Mouse (Mus musculus) lung, postnatal 4 days (tissue): Measurements from ENCODE around the gene Gm20850.
"Not testable (repeated sequence)": the region's sequence is repeated elsewhere in the genome, so short reads cannot be mapped to it uniquely, and the experiment has no call there.

Experiments used
- DNase-seq, 2 experiments: peaks; one replicate each; pipeline ENCODE4 v3.0.0; 2021

Gm20850 gene

DNA sequence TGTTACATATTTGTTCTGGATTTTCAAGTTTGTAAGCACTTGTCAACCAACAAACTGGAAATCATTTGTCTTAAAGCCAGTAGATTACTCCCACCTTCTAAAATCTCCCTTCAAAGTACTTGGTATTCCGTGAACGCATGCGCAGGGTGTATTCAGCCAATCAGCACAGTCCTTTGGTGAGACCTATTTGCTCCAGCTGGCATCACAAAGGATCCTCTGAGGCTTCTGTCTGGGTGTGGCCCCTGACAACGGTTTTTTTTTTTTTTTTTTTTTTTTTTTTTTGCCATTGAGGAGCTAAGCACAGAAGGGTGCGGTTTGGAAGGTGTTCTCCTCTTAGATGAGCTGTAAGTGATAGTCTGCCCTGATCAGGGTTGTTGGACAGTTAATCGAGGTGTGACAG is at the start of gene Gm20850:
Gm20850 (plus strand) TSS at position 301 of the 400 bp plus-strand sequence.
- not testable (repeated sequence) for DNase-seq
